Mouse (Mus musculus) mesoderm, embryonic 11.5 days (tissue): ENCODE data around the gene Fxyd2.

Experiments
- DNase-seq: peaks from one replicate; pipeline ENCODE4 v3.0.0-alpha.2; 2012; ENCODE audit warnings: low read depth, low spot score

Gene Fxyd2

GRCm38 (mm10) chr9:45429392-45429791 lies 29.9 kb downstream of the Fxyd2 start:
- DNase-seq = no peak

- peak; percentile 19 for DNase-seq
Measured at GRCm38 (mm10) chr9:45429951-45430697, 30.7 kb downstream of the Fxyd2 start.

- DNase-seq = no peak
Measured at GRCm38 (mm10) chr9:45430698-45430959, 31.2 kb downstream of the Fxyd2 start.

GRCm38 (mm10) chr9:45431150-45431549 lies 31.7 kb downstream of the Fxyd2 start:
- DNase-seq = no peak

- no peak for DNase-seq
Measured at GRCm38 (mm10) chr9:45432639-45433038, 33.2 kb downstream of the Fxyd2 start.

- DNase-seq = no peak
Measured at GRCm38 (mm10) chr9:45433119-45433518, 33.6 kb downstream of the Fxyd2 start.

- no peak for DNase-seq
Measured at GRCm38 (mm10) chr9:45434171-45434570, 34.7 kb downstream of the Fxyd2 start.

GRCm38 (mm10) chr9:45439025-45439424 lies 39.6 kb downstream of the Fxyd2 start:
- DNase-seq = no peak

GRCm38 (mm10) chr9:45440083-45440784 lies 40.8 kb downstream of the Fxyd2 start:
- DNase-seq = no peak

GRCm38 (mm10) chr9:45444251-45444798 lies 44.9 kb downstream of the Fxyd2 start:
- no peak for DNase-seq

GRCm38 (mm10) chr9:45449658-45450057 lies 50.2 kb downstream of the Fxyd2 start:
- no peak for DNase-seq

- DNase-seq = no peak
Measured at GRCm38 (mm10) chr9:45451346-45451745, 51.9 kb downstream of the Fxyd2 start.

GRCm38 (mm10) chr9:45454032-45454431 lies 54.6 kb downstream of the Fxyd2 start:
- no peak for DNase-seq

- no peak for DNase-seq
Measured at GRCm38 (mm10) chr9:45454889-45455610, 55.6 kb downstream of the Fxyd2 start.

- DNase-seq = no peak
Measured at GRCm38 (mm10) chr9:45457200-45457599, 57.7 kb downstream of the Fxyd2 start.

GRCm38 (mm10) chr9:45458363-45458762 lies 58.9 kb downstream of the Fxyd2 start:
- no peak for DNase-seq
